Mouse (Mus musculus) ES-Bruce4 (cell line): ENCODE measurements around the gene Stub1. TPM values are rescaled to one million over a fixed set of nuclear protein-coding genes. Genes with fewer than 3 reads are reported as not detected.
"Not testable (repeated sequence)": the region's sequence is repeated elsewhere in the genome, so short reads cannot be mapped to it uniquely, and the experiment has no call there.

Experiments used
- H3K27ac ChIP-seq: 2 replicates; pipeline ENCODE4 v1.5.1; 2012; ENCODE audit warnings: low read length, inconsistent platforms; ENCODE audit not compliant: insufficient read depth
- H3K27me3 ChIP-seq: 2 replicates; pipeline ENCODE4 v1.6.1; 2012; ENCODE audit warnings: mild to moderate bottlenecking, low read length, inconsistent platforms; ENCODE audit not compliant: control insufficient read depth, poor library complexity, insufficient read depth, severe bottlenecking
- H3K36me3 ChIP-seq: 2 replicates; pipeline ENCODE4 v1.6.1; 2012; ENCODE audit warnings: inconsistent platforms, mild to moderate bottlenecking, low read length, moderate library complexity; ENCODE audit not compliant: control insufficient read depth, poor library complexity, insufficient read depth, severe bottlenecking
- H3K4me1 ChIP-seq: one replicate; pipeline ENCODE4 v1.8.1; 2011; ENCODE audit warnings: low read length; ENCODE audit not compliant: control insufficient read depth, insufficient read depth
- H3K4me3 ChIP-seq: 2 replicates; pipeline ENCODE4 v1.5.1; 2011; ENCODE audit warnings: low read depth, mild to moderate bottlenecking, low read length
- H3K9ac ChIP-seq: 2 replicates; pipeline ENCODE4 v1.6.1; 2012; ENCODE audit warnings: low read depth, mild to moderate bottlenecking, inconsistent platforms; ENCODE audit not compliant: poor library complexity, severe bottlenecking
- H3K9me3 ChIP-seq: replicated peaks from 2 replicates; pipeline ENCODE4 v1.6.1; 2012; ENCODE audit warnings: mild to moderate bottlenecking, low read length, inconsistent platforms; ENCODE audit not compliant: control insufficient read depth, poor library complexity, insufficient read depth, severe bottlenecking
- CTCF ChIP-seq: IDR thresholded peaks from one replicate; pipeline ENCODE4 v1.8.1; 2011; ENCODE audit warnings: low read depth, low read length
- EP300 ChIP-seq: IDR thresholded peaks from 2 replicates; pipeline ENCODE4 v1.6.1; 2011; ENCODE audit warnings: low read depth, low read length; ENCODE audit not compliant: insufficient read depth
- POLR2A ChIP-seq: IDR thresholded peaks from one replicate; pipeline ENCODE4 v1.8.1; 2011; ENCODE audit warnings: low read length; ENCODE audit not compliant: insufficient read depth
- polyA plus RNA-seq: library from polyadenylated mRNA; stranded (reverse); fragments of >200 nt; gene quantifications from 2 replicates; pipeline ENCODE4 v1.2.4, GENCODE M21; 2011; ENCODE audit warnings: low read depth; ENCODE audit not compliant: missing spikeins, insufficient read depth, insufficient read length

The Stub1 gene
- polyA plus RNA-seq, 1 experiment = 97.8 TPM

DNA sequence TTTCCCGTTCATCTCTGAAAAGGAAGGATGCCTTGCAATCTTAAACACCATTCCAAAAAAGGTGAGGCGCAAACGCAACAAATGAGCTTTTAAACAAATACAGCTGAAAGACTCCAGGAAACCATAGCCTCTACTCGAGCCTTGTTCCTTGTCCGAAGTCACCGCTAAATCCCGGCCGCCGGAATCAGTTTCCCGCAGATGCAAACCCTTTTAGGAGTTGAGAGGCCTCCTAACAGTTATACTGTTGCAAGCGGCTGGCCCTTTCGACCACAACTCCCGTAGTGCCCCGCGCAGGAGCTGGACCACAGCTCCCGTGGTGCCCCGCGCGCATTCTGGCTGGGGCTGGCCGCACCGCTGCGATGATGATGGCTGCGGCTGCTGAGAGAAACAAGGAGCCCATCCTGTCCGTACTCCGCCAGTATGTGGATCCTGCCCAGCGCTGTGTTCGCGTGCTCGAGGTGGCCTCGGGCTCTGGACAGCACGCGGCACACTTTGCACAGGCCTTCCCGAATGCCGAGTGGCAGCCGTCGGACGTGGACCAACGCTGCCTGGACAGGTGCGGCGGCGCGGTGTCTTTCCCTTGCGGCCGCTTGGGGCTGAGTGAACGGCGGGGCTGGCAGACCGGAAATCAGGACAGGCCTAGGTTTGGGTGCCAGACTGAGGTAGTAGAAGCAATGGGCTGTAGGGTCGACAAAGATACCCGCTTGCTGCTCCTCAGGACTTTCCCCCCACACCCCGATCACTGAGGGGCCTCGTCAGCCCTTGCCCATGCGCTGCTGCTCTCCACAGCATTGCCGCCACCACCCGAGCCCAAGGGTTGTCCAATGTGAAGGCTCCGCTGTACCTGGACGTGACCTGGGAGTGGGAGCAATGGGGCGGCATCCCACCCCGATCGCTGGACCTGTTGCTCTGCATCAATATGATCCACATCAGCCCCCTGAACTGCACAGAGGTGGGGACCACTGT is 42.2 kb upstream of the Stub1 start:
- no peaks in the 10 kb centered on the region for H3K27me3 ChIP-seq
- peak; percentile 90 for TF ChIP-seq POLR2A
- no peak for TF ChIP-seq CTCF
- TF ChIP-seq EP300 = no peak
- peak overlapping the region; percentile 54; the same call in 1 of the 2 replicates for H3K27ac ChIP-seq
- H3K4me1 ChIP-seq = peaks cover 3% of the 10 kb centered on the region
- H3K9ac ChIP-seq = peak overlapping the region; percentile 49
- no peaks in the 10 kb centered on the region for H3K36me3 ChIP-seq
- H3K9me3 ChIP-seq = no peaks in the 10 kb centered on the region
- H3K4me3 ChIP-seq = peak overlapping the region; percentile 89

GRCm38 (mm10) chr17:25874721-25875170 is 41.5 kb upstream of the Stub1 start, which contains the start of gene Mettl26:
Gene Mettl26 (plus strand): TSS chr17:25875074.
- Histone ChIP-seq H3K27me3 (no peaks in the 10 kb centered on the region), H3K27ac (peak within 1 kb of the TSS; percentile 54), H3K9ac (peak within 1 kb of the TSS; percentile 49), H3K9me3 (no peaks in the 10 kb centered on the region), H3K4me3 (peak within 1 kb of the TSS; percentile 89), H3K36me3 (no peaks in the 10 kb centered on the region), H3K4me1 (peaks cover 3% of the 10 kb centered on the region)
- TF ChIP-seq CTCF (no peak), EP300 (no peak), POLR2A (no peak)

DNA sequence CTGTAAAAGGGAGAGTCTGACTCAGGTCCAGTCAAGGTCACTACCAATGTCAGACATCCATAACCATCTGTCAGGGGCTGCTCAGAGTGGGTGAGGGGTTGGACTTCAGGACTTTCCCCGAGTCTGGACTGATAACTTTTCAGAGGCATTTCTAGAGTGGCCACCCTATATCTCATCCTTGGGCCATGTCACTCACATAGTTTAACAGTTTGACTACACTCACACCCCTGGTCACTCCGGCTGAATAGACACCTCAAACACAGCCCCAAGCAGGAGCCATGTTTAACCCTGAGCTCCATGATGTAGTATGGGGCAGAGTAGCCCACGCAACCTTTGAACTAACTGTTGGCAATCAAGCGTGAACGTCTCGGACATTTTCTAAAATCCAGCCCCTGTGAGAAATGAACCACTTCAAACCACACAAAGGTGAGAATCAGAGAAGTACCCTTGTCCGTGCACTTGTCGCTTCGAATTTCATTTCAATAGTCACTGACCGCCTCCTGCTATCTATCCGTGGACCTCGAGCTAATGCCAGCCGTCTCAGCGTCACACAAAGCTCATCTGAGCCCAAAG is 41.0 kb upstream of the Stub1 start:
- Histone ChIP-seq H3K4me3 (peak overlapping the region; percentile 89), H3K9ac (peak overlapping the region; percentile 49), H3K4me1 (peaks cover 3% of the 10 kb centered on the region), H3K27me3 (no peaks in the 10 kb centered on the region), H3K36me3 (no peaks in the 10 kb centered on the region), H3K27ac (peak overlapping the region; percentile 7; the same call in 1 of the 2 replicates), H3K9me3 (no peaks in the 10 kb centered on the region)
- TF ChIP-seq CTCF = no peak
- no peak for TF ChIP-seq EP300
- TF ChIP-seq POLR2A = no peak

DNA sequence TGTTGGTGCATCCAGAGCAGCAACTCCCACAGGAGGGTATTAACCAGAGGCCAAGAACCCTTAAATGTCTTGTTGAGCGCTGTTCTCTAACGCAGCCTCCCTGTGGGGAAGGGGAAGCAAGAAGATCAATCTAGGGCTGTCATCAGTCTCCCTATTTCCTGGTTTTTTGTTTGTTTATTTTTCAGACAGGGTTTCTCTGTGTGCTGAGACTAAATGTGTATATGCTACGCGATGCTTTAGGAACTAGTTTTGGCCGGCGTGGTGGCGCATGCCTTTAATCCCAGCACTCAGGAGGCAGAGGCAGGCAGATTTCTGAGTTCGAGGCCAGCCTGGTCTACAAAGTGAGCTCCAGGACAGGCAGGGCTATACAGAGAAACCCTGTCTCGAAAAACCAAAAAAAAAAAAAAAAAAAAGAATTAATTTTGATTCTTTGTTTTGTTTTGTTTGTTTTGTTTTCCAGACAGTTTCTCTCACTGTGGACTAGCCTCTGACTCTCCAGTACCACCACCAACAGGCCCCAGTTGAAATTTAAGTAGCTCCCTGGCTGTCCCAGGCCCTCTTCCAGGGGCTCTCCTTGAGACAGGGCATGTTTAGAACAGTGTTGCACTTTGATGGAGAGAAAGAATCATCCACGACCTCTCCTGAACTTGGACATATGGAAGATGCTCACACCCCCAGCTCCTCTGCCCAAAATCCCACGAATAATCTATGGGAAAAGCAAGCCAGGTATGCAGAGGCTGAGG is 40.4 kb upstream of the Stub1 start:
- Histone ChIP-seq H3K4me1 (peaks cover 3% of the 10 kb centered on the region), H3K27me3 (no peaks in the 10 kb centered on the region), H3K27ac (no peak overlapping the region)

GRCm38 (mm10) chr17:25872676-25873075 is 39.5 kb upstream of the Stub1 start:
- TF ChIP-seq EP300 (no peak), CTCF (no peak), POLR2A (no peak)
- H3K27me3 ChIP-seq = no peaks in the 10 kb centered on the region
- H3K4me3 ChIP-seq = no peak overlapping the region
- H3K9me3 ChIP-seq = no peaks in the 10 kb centered on the region
- H3K9ac ChIP-seq = no peak overlapping the region
- H3K36me3 ChIP-seq = no peaks in the 10 kb centered on the region
- H3K27ac ChIP-seq = no peak overlapping the region
- peaks cover 3% of the 10 kb centered on the region for H3K4me1 ChIP-seq

More for the DNA sequence above, 40.4 kb upstream of the Stub1 start:
- Histone ChIP-seq H3K9ac (no peak overlapping the region), H3K9me3 (no peaks in the 10 kb centered on the region), H3K4me3 (no peak overlapping the region; the same call in 1 of the 2 replicates), H3K36me3 (no peaks in the 10 kb centered on the region)
- TF ChIP-seq CTCF (no peak), POLR2A (no peak), EP300 (no peak)

DNA sequence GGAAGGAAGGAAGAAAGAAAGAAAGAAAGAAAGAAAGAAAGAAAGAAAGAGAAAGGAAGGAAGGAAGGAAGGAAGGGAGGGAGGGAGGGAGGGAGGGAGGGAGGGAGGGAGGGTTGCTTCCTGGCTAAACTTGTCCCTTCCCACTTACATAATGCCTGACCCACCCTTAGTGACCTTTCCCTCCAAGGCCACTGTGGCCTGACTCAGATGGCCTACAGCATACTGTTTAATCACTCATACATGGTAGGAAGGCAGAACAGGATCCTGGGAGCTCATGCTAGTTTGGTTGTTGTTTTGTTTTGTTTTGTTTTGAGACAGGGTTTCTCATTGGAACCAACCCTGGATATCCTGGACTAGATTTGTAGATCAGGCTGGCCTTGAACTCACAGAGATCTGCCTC is 38.4 kb upstream of the Stub1 start:
- H3K27me3 ChIP-seq, H3K36me3 ChIP-seq, H3K4me3 ChIP-seq, H3K9me3 ChIP-seq, H3K9ac ChIP-seq, H3K27ac ChIP-seq, H3K4me1 ChIP-seq: not testable (repeated sequence)
